Mouse (Mus musculus): ENCODE data around the gene Gm28043. TPM values are rescaled to one million over a fixed set of nuclear protein-coding genes. Genes with fewer than 3 reads are reported as not detected.
"Not testable (repeated sequence)": the region's sequence is repeated elsewhere in the genome, so short reads cannot be mapped to it uniquely, and the experiment has no call there.

The Gm28043 gene
- total RNA-seq, 2 experiments from 2014 or later, result 3.8 to 4.2 TPM

DNA sequence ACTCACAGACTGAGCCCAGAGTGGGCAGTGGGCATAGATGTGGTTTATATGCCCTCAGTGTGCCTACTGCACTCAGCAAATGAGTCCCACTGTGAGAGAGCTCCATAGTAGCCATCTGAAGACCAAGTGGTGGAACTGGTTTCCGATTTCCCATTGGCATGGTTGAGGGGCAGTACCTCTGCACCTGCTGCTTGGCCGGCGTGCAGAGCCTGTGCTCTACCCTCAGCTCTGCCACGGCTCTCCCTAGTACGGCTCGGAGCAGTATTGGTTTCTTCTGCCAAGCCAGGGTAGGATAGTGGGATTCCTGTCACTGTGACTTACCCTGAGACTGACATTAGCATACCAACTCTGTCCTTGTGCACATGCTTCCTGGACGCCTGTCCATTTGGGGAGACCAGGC is 85.9 kb downstream of the Gm28043 start:
- intact Hi-C loops (cut with DNase I), result loop anchor here (5.0 kb wide), 1 partner anchor 182 kb away; no protein-coding TSS in a partner anchor
- DNase-seq (ENCODE audit: extremely low spot score in 1 of 2, low spot score in 2 of 2), result no peak

DNA sequence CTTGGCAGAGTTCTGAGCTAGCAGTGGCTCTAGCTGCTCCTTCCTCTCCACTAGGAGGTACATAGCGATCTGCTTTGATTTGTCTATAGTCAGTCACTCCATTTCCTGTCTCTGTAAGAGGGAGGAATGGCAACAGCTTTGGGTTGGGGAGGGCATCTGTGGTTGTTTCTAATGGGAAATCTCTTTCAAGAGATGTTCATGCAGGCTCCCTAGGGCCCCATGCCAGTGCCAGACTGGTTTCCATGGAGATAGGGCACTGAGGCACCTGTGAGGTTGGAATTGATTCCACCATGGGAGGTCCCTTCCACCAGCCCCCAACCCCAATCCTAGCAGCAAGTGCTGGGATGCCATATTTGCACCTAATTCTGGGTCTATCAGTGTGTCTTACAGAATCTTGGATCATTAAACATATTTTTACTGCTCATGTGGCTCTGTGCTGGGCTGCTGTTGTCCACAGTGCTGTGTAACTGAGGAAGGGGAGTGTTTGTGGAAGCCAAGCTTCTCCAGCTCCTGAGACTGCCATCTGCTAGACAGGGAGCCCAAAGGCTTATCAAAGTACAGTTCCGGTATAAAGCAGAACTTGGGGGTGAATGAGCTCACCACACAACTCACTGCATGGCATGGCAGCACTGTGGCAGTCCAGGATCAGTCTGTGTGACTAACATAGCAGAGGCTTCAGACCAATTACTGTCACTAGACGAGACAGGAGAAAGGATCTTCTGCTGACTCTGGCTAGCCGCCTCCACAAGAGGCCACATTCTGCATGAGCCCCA is 88.4 kb downstream of the Gm28043 start:
- intact Hi-C loops (cut with DNase I), result loop anchor here (5.0 kb wide), 1 partner anchor 179 kb away; no protein-coding TSS in a partner anchor

DNA sequence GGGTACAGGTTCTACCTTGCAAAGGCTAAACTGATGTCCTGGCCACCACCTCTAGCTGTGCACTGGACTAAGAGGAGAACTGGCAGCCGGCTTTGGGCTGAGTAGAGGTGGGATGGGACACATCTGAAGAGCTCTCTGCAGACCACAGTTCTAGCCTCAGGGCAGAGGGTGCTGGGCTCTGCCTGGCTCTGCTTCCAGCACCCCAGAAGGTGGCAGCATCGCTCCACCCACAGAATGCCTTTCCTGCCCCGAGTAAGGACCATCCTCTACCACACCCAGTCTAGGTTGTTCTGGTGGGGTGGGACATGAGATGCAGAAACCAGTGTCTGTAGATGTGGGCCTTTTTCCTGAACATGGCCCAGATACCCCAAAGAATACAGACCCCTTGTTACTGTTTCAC is 90.1 kb downstream of the Gm28043 start:
- intact Hi-C loops (cut with DNase I), result loop anchor here (5.0 kb wide), 1 partner anchor 178 kb away; no protein-coding TSS in a partner anchor
- DNase-seq (ENCODE audit: extremely low spot score in 1 of 2, low spot score in 2 of 2), result peak in 1 of 2 experiments; percentile 71

More for the DNA sequence above, 88.4 kb downstream of the Gm28043 start:
- no peak for DNase-seq (ENCODE audit: extremely low spot score in 1 of 2, low spot score in 2 of 2)

DNA sequence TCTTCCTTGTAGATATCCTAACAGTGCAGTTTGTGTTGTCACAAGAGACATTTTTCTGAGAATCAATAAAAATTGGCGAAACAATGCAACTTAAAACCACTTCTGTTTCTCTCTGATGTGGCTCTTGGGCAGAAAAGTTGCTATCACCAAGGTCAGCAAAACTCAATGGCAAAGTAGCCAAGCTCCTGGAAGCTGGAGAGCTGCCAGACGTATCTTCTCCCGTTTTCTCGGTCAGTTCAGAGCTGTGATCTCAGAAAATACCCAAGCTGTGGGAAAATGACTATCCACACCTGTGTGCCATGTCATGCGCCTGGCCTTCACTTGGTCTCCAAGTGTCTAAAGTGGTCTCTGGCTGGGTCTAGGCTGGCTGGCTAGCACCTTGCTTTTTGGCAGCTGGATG is 91.2 kb downstream of the Gm28043 start:
- intact Hi-C loops (cut with DNase I), result no loop called here
- DNase-seq (ENCODE audit: extremely low spot score in 1 of 2, low spot score in 2 of 2), result no peak

DNA sequence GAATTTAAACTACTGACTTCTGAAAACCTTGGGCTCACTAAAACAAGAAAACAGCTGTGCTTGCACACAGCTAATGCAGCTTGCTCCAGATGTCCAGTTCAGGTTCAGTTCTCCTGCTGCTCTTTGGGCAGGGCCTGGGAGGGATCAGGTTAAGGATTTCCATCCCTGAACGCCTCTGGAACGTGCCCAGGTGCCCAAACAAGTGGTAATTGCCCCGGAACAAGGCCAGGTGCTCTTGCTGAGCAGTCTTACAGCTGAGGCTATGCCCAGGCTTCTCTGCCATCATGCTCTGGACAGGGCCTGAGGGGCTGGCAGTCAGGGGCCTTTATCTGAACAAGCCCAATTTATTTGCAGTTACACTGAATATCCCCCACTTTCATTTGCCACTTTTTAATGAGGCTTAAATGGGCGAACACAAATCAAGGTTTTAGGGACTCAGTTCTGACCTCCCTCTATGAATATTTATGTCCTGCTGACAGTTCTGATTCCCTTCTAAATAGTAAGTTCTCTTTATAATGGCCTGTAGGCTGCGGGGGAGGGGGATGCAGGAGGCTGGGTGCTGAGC is 92.4 kb downstream of the Gm28043 start:
- intact Hi-C loops (cut with DNase I), result no loop called here
- no peak for DNase-seq (ENCODE audit: extremely low spot score in 1 of 2, low spot score in 2 of 2)

DNA sequence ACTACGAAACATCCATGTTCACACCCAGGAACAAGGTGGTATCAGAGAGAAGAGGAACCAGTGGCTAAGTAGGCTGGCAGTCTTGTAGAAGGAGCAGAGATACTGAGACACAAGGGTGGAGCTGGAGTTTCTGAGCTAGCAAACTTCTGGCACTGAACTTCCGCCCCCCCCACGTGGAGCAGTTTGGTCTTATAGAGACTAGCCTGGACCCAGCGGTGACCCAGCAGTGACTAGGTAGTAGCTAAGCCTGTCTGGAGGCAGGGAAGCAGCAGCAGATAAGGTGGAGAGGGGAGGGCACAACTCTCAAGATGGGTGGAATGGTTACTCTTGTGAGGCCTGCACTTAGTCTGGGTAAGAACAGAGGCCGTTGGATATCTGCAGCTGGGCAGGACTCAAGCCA is 94.1 kb downstream of the Gm28043 start:
- intact Hi-C loops (cut with DNase I), result no loop called here
- DNase-seq (ENCODE audit: extremely low spot score in 1 of 2, low spot score in 2 of 2), result no peak

DNA sequence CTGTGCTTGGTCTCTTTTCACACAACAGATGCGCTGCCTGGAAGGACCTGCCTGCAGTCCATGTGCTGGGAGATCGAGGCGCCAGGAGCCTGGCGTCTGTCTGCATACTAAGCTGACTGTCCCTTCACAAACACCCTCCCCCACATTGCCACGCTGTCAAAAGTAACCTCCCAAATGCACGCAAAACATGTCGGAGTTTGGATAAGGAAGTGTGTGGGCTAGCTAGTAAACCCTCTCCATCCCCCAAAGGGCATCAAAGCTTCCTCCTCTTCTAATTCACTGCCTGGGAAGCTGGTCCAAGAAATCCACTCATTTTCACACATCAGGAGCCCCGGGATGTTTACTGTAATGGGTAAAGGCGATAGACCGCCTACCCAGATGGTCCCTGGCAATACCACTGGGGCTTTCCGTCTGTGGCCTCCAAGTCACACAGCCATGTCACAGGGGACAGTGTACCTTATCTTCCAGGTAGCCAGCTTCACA is 95.9 kb downstream of the Gm28043 start:
- intact Hi-C loops (cut with DNase I), result no loop called here
- DNase-seq (ENCODE audit: extremely low spot score in 1 of 2, low spot score in 2 of 2), result no peak

DNA sequence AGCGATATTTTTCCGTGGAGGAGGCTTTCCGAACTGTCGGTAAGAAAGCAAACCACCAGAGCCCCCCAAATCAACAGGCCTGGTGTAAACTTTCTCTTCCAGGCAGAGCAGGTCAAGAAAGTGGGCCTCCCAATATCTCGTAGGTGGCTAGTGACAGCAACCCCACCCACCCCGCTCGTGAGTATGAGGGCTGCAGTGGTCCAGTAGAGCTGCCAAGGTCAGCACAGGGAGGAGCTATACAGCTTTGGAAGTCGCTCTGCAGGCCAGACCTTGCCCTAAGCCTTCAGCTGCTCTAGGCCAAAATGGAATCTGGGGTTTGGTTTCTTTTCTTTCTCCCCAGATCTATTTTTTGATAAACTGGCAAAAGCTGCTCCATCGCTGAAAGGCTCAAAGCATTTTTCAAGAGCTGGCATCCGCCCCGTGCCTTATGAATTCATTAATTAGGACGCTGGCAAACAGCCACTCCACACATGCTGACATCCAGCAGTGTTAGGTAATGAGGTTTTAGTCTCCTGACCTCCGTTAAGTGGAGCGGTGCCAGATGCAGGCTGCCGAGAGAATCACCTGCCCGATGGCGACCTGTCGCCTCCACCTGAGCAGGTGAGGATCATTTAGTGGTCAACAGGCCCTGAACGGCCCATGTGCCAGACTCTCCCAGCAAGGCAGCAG is 96.5 kb downstream of the Gm28043 start:
- intact Hi-C loops (cut with DNase I), result no loop called here
- DNase-seq (ENCODE audit: extremely low spot score in 1 of 2, low spot score in 2 of 2), result peak in 1 of 2 experiments; percentile 54

DNA sequence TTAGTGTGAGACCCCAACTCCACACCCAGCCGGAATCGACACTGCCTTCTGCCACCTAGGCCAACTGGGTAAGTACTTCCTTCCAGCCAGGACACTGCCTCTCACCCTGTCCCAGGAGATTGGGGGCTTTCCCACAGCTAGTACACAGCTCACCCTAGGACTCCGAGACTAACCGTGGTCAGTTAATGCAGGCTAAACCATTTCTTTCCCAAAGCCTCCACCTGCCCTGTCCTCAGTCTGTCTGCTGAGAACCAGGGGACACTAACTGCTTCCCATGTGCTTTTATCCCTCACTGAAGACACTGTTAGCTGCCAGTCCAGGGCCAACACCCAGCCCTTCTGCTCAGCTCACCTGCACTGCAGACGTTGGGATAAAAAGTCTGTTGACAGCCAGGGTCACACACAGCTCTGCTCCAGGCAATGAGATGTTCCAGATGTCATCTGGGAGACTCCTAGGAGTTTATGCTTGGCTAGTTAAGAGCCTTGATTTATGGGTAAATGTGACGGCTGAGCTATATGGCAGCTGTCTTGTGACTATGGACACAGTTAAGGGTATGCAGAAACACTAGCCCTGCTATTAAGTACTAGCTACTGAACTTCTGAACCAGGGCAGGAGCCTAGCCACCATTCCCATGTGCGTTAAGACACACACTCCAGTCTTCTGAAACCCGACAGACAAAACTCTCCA is 97.2 kb downstream of the Gm28043 start:
- no peak for DNase-seq (ENCODE audit: extremely low spot score in 1 of 2, low spot score in 2 of 2)
- intact Hi-C loops (cut with DNase I), result no loop called here

DNA sequence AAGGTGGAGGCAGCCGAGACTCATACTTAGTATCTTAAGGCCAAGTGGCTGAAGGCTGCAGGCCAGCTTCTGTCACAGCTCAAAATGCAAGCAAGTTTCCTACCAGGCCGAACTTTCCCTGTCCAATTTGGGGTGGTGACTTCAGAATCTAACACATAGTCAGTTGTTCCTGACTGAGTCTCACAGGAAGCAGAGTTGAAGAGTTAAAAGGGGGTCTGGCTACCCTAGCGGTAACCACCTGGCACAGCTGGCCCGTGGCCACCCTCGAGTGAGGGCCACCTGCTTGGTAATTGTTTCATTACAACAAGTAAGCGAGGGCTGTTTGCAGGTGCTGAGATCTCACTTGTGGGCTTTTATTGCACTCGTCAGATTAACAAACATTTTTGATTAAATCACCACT is 97.9 kb downstream of the Gm28043 start:
- DNase-seq (ENCODE audit: extremely low spot score in 1 of 2, low spot score in 2 of 2), result no peak
- intact Hi-C loops (cut with DNase I), result no loop called here

DNA sequence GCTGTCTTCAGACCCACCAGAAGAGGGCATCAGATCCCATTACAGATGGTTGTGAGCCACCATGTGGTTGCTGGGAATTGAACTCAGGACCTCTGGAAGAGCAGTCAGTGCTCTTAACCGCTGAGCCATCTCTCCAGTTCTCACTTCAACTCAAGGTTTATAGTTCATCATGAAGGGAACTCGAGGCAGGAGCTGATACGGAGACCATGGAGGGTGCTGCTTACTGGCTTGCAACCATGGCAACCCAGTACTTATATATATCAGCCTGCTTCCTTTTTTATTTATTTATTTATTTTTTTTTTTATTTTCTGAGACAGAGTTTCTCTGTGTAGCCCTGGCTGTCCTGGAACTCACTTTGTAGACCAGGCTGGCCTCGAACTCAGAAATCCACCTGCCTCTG is 99.1 kb downstream of the Gm28043 start:
- intact Hi-C loops (cut with DNase I); DNase-seq (ENCODE audit: extremely low spot score in 1 of 2, low spot score in 2 of 2): not testable (repeated sequence)

DNA sequence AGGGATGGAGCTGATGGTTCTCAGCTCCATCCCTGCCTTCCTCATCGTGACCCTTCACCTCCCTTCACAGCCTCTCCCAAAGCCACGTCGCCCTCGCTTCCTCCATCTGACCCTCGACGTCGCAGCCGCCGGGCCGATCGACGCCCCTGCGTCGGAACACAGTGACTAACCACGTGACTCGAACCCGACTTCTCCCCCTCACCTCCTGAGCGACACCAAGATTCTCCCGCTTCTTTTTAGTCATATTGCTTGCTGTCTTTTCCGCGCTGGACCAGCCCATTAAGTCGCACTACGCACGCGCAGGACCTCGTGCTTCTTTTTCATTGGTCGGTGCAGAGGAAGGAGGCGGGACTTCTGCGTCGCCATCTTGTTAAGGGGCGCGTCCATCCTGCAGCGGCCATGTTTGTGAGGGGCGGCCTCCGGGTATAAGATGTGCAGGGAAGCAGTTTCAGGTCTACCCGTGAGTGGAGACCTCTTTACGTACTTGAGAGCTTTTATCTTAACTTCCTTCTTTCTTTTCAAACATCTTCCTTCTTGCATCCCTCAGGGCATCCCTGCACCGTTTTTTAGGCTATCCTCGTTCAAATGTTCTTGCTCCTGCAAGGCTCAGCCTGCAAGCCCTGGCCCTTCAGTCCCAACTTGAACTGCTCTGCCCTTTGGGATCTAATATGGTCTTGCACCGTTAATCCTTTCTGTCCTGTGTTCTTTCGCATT is 102.2 kb downstream of the Gm28043 start, which contains the start of gene Ccdc167:
Ccdc167 (minus strand) TSS at position 313 of the 714 bp plus-strand sequence.
- peak; percentile 95 to 98 for DNase-seq (ENCODE audit: extremely low spot score in 1 of 2, low spot score in 2 of 2)

DNA sequence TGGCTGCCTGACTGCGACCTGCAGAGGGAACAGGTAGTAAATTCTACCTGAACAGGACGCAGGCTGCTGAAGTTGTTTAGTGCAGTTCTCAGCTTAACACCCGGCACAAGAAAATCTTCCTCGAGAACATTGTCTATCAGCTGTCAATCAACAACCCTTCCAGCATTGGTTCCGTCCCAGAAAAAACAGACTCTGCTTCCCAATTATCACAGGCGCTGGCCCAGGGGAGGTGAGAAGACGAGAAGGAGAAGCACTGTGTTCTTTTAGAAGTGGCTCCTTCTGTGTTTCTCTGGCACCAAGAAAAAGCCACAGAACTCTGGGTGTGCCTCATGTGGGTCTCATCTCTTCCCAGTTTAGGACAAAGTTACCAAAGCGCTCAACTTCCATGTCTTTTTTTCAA is 104.0 kb downstream of the Gm28043 start:
- no peak for DNase-seq (ENCODE audit: extremely low spot score in 1 of 2, low spot score in 2 of 2)
- intact Hi-C loops (cut with DNase I), result loop anchor here (5.0 kb wide), 1 partner anchor 159 kb away; no protein-coding TSS in a partner anchor

More for the DNA sequence above, 102.2 kb downstream of the Gm28043 start, which contains the start of gene Ccdc167:
- intact Hi-C loops (cut with DNase I), result loop anchor here (5.0 kb wide), 1 partner anchor 160 kb away; no protein-coding TSS in a partner anchor

DNA sequence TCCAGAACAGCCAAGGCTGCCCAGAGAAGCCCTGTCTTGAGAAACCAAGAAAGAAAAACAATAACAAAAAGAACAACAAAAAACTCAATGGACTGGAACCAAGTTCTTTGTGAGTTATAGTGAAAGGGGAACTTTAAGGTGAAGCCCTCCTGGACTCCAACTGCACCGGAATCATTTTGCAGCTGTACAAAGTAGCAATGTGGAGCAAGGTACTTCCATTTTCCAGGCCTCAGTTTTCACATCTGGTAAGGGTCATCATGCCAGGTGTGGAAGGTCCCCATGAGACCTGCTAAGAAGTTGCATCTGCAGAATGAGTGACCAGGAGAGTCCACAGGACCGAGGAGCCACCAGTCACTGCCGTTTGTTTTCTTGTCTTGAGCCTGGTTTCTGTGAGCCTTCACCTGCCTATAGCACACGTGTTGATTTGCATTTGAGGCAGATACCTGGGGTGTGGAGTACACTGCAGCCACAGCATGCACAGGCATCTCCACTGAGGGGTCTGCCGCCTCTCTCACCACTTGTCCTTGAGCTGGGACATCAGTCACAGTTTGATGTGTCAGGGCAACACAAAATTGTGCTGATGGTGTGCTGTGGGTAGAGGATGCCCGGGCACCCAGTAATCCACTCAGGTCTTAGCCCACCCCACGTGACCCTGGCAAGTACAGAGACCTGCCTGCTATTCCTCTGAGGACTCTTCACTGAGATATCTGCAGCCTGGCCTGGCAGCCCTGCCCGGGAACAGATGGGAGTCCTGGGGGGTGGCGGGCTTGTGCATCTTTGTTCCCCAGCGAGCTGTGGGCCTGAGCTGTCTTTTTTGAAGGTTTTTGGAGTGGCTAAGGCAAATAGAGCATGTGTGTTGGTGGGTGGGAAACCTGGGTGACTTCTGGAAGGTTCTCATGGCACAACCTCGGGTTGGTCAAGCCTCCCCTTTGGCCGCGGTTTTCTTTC is 105.2 kb downstream of the Gm28043 start:
- DNase-seq (ENCODE audit: extremely low spot score in 1 of 2, low spot score in 2 of 2), result no peak
- intact Hi-C loops (cut with DNase I), result loop anchor here (5.0 kb wide), 1 partner anchor 157 kb away; no protein-coding TSS in a partner anchor

DNA sequence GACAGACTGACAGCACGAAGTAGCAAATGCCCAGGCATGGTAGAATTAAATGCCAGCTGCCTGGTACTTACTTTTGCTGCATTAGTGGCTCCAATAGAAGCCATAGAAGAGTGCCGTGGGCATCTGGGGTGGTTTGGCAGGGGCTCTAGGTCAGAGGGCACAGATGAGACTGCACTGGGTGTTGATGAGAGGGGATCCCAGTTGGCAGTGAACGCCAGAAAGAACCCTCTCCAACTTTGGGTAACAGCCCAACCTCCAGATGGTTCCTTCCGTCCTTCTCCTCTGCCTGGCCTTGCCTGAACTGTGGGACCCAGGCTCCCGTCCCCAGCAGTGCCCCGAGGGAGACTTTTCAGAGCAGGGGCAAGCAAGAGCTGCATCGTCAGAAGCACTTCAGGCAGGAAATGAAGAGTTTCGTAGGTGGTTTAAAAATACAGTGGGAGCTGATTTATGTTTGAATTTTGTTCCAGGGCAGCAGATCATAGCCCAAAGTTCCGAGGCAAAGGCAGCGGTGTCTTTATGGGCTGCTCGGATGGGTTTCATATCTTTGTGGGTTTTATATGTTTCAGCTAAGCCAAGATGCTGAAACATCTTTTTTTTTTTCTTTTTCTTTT is 106.2 kb downstream of the Gm28043 start:
- intact Hi-C loops (cut with DNase I), result no loop called here
- DNase-seq (ENCODE audit: extremely low spot score in 1 of 2, low spot score in 2 of 2), result no peak

DNA sequence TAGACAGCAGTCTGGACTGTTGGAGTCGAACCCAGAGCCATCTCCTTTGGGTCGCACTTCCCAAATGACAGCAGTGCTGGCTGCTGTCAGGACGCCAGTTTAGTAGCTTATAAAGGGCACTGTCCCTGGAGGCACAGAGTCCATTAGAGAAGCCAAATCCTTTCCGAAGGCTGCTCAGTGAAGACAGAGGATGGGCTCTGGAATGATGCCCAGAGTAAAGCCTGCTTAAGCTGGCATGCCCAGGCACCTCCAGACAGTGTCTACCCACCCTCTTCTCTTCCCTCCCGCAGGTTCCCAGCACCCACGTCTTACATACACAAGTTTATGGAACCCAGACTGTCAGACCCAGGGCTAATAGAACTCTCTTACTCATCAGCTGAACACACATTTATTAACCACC is 109.9 kb downstream of the Gm28043 start:
- intact Hi-C loops (cut with DNase I), result no loop called here
- DNase-seq (ENCODE audit: extremely low spot score in 1 of 2, low spot score in 2 of 2), result no peak
